Mouse (Mus musculus) left cerebral cortex, postnatal 14 days (tissue): ENCODE data around the gene Fam163b. TPM values are rescaled to one million over a fixed set of nuclear protein-coding genes. Genes with fewer than 3 reads are reported as not detected.

Experiments used
- DNase-seq, 2 experiments: peaks; one replicate each; pipeline ENCODE4 v3.0.0; 2021 to 2022; ENCODE audit warnings: low spot score in 2 of 2, mixed read lengths in 1 of 2
- intact Hi-C: fragments of 180-260 bp; cut with DNase I; formaldehyde crosslinking; loops from one replicate; pipeline ENCODE4 v1.15.1; 2025
- total RNA-seq, 2 experiments: library from RNA; stranded (reverse); gene quantifications; 2 replicates each; pipeline ENCODE4 v1.2.3; 2021

The Fam163b gene
- total RNA-seq, 2 experiments from 2014 or later = 142 to 143 TPM

- no peak for DNase-seq
- intact Hi-C loops = no loop called here
Measured at GRCm38 (mm10) chr2:27070247-27070813, 72.0 kb downstream of the Fam163b start.

DNA sequence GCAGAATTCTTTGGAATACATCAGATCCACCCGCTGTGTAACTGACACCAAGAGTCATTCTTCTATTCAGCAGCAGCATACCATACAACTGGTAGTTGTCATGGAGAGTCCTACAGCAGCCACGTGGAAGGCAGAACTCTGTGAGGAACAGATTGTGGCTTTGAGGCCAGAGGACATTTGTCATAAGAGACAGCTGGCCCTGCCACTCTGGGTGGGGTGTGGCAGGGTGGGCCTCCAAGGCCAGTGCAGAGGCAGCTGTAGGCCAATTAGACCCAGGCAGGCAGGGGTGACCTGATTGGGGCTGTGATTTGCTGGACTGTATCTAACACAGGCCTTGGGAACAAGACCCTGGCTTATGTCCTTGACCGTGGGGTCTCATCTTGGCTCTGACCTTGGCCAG is 72.6 kb downstream of the Fam163b start:
- intact Hi-C loops = no loop called here

DNA sequence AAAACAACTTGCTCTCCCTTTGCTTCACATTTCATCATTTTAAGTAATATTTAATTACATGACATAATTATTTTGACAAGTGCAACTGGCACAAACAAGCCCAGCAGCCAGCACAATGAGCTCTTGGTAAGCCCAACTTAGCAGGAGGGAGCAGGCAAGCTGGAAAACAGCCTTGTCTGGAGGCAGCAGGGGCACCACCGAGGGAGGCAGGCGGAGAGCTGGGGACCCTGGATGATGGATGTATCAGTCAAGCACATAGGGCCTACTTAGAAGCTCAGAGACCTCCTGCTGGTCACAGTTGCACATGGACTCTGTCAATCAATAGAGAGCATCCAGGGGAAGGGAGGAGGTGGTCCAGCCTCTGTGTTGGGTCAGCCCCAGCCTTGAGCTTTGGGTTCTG is 74.3 kb downstream of the Fam163b start:
- intact Hi-C loops = no loop called here
- no peak for DNase-seq

More for the DNA sequence above, 72.6 kb downstream of the Fam163b start:
- DNase-seq = no peak

- no peak for DNase-seq
- intact Hi-C loops = no loop called here
Measured at GRCm38 (mm10) chr2:27067124-27067523, 75.2 kb downstream of the Fam163b start.

Other genes with a start within 250 kb of the Fam163b start
- gene Surf6, start 239.6 kb downstream of the Fam163b start, total RNA-seq = 10 to 100 TPM; 26.4 to 27.5 TPM
- 10 to 100 TPM; 45.2 to 46.5 TPM for gene Med22, start 231.8 kb downstream of the Fam163b start, total RNA-seq
- gene Rpl7a, start 231.7 kb downstream of the Fam163b start, total RNA-seq = 100 to 1,000 TPM; 255 to 280 TPM
- 10 to 100 TPM; 30.8 to 38.9 TPM for gene Surf2, start 226.1 kb downstream of the Fam163b start, total RNA-seq
- gene Surf1, start 226.0 kb downstream of the Fam163b start, total RNA-seq = 10 to 100 TPM; 82.5 to 87.3 TPM
- 10 to 100 TPM; 59.8 to 60.8 TPM for gene Surf4, start 208.6 kb downstream of the Fam163b start, total RNA-seq
- under 1 TPM; 0.15 TPM for gene Stkld1, start 208.4 kb downstream of the Fam163b start, total RNA-seq
- 10 to 100 TPM; 49.8 to 58.4 TPM for gene Rexo4, start 178.1 kb downstream of the Fam163b start, total RNA-seq
- gene Adamts13, start 169.1 kb downstream of the Fam163b start, total RNA-seq = 1 to 10 TPM; 2.0 to 2.7 TPM
- gene Cacfd1, start 132.6 kb downstream of the Fam163b start, total RNA-seq = 10 to 100 TPM; 50.4 to 51.0 TPM
- gene Slc2a6, start 114.5 kb downstream of the Fam163b start, total RNA-seq = 10 to 100 TPM; 44.8 to 49.1 TPM
- 1 to 10 TPM in 1 of 2 experiments, under 1 TPM in 1; 0.92 to 1.1 TPM for gene Mymk, start 70.3 kb downstream of the Fam163b start, total RNA-seq
- 10 to 100 TPM; 27.4 to 29.3 TPM for gene Adamtsl2, start 63.1 kb downstream of the Fam163b start, total RNA-seq
- 1 to 10 TPM; 1.3 to 1.8 TPM for gene Dbh, start 22.7 kb upstream of the Fam163b start, total RNA-seq
- 10 to 100 TPM; 11.1 to 12.9 TPM for gene Sardh, start 105.8 kb upstream of the Fam163b start, total RNA-seq